Mouse (Mus musculus) megakaryocyte, embryonic 14.5 days (primary cell): Measurements from ENCODE around the gene Ahnak. TPM values are rescaled to one million over a fixed set of nuclear protein-coding genes. Genes with fewer than 3 reads are reported as not detected.

Source experiments
- H3K27me3 ChIP-seq: replicated peaks from 2 replicates; pipeline ENCODE3; 2012; ENCODE audit warnings: inconsistent platforms
- H3K36me3 ChIP-seq: replicated peaks from 2 replicates; pipeline ENCODE3; 2012; ENCODE audit warnings: low read length, inconsistent platforms, mixed read lengths
- H3K4me1 ChIP-seq: 2 replicates; pipeline ENCODE4 v1.6.1; 2012; ENCODE audit warnings: inconsistent platforms
- H3K4me3 ChIP-seq: replicated peaks from 2 replicates; pipeline ENCODE3; 2012; ENCODE audit warnings: moderate library complexity, mild to moderate bottlenecking, inconsistent platforms
- H3K9me3 ChIP-seq: 2 replicates; pipeline ENCODE4 v1.6.1; 2012; ENCODE audit warnings: inconsistent platforms
- FLI1 ChIP-seq: IDR thresholded peaks from 2 replicates; pipeline ENCODE4 v1.6.1; 2012; ENCODE audit warnings: low read length, inconsistent platforms, mixed read lengths
- GATA1 ChIP-seq: IDR thresholded peaks from 3 replicates; pipeline ENCODE4 v1.6.1; 2012; ENCODE audit warnings: mixed read lengths, low read length, inconsistent platforms, borderline replicate concordance
- polyA plus RNA-seq: library from polyadenylated mRNA; stranded (reverse); fragments of >175 nt; gene quantifications from 2 replicates; pipeline ENCODE4 v1.2.3, GENCODE M21; 2012; ENCODE audit warnings: low replicate concordance; ENCODE audit not compliant: insufficient read depth

The Ahnak gene
- polyA plus RNA-seq, 1 experiment = 28.7 TPM

DNA sequence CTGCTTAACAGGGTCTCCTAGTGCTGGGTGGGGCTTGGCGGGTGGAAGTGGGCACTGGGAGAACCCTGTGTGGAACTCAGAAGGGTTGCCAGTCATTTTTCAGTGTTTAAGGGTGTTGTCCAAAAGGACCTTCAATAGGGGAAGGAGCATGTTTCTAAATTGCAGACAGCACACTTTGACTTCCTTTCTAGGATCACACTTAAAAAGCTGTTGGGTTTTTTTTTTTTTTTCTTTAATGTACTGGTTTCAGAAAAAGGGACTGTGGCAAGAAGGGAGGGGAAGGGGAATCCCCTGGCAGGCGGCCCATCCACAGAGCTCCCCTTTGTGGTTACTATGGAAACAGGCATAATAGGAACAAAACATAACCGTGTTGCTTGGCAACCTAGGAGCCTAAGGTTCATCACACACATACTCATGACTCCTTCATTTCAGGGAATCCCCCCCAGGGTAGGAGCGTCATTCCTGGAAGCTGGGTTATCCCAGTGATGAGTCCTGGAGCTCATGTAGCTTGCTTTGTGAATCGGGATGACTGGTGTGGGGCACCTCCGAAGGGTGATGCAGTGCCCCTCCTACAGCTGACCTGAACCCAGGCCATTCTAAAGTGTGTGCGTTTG lies 4.7 kb upstream of the Ahnak start:
- Histone ChIP-seq H3K9me3 (no peaks in the 10 kb centered on the region), H3K4me1 (peaks cover 74% of the 10 kb centered on the region), H3K36me3 (peaks cover 17% of the 10 kb centered on the region), H3K27me3 (peaks cover 36% of the 10 kb centered on the region), H3K4me3 (no peak overlapping the region)
- TF ChIP-seq FLI1 (no peak), GATA1 (no peak)

DNA sequence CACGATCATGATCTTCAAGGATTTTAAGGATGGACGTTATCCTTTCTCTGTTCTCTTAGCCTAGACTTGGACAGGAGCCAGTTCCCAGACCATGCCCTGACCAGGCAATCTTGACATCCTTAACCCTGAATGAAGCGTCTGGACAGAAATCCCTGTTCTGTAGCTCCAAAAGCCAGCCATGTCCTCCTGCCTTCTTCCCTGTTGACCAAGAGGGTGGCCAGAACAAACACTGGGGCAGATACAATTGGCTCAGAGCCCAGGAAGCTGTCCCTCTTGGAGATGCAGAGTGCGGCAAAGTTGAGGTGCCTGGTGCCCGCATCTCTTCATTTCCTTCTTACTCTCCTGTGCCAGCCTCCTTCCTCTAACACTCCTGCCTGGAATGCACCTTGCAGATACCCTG lies 3.2 kb upstream of the Ahnak start:
- Histone ChIP-seq H3K36me3 (peaks cover 2% of the 10 kb centered on the region), H3K4me1 (peaks cover 75% of the 10 kb centered on the region), H3K9me3 (no peaks in the 10 kb centered on the region), H3K27me3 (peaks cover 50% of the 10 kb centered on the region), H3K4me3 (no peak overlapping the region)
- no peak for TF ChIP-seq GATA1
- TF ChIP-seq FLI1 = no peak

DNA sequence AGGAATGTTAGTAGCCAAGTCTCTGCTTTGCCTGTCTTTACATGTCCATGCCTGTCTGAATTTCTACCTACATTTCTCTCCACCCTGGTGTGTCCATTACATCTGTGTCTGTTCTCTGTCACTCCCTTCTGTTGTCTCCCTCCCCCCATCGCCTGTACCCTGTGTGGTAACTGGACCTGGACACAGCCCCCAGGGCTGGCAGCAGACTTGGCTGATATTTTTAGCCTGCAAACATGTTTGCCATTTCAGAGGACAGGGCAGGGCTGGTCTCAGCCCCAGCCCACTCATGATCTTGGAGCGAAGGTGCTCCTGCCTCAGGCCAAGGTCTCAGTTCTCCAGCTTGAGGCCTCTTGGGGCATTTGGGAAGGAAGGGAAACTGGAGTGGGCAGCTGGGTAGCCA lies 1.3 kb upstream of the Ahnak start:
- TF ChIP-seq FLI1 = no peak
- no peak for TF ChIP-seq GATA1
- H3K4me1 ChIP-seq = peaks cover 61% of the 10 kb centered on the region
- H3K27me3 ChIP-seq = peaks cover 59% of the 10 kb centered on the region

DNA sequence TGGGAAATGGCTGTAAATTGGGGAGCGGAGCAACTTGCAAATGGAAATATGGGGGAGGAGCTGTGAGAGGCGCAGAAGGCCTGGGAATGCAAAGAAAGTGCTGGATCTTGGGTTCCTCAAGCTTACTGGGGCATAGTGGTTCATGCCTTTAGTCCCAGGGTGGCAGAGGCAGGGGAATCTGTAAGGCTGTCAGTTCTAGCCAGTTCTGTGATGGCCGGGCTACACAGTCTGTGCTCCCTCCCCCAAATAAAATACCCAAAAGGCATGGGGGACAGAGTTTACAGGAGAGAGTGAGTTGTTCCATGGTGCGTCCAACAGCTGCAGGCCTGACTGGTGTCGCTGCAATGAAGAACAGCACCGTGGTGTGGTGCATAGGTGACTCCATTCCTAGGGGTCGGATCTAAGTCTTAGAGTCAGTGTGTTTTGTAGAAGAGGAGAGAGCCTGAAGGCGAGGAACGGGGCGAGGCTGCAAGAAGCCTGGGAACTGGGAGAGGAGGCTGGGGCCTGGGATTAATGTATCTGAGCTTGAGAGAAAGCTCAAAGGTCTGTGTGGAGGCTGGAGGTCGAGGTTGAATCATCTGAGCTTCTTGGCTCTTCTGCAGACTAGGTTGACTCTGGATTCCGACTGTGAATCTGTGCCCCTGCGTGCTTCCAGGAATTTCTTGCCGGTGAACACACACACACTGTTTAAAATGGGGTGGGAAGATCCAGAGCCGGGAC lies 578 bp upstream of the Ahnak start:
- peak overlapping the region; percentile 93 for H3K4me3 ChIP-seq
- H3K9me3 ChIP-seq = no peaks in the 10 kb centered on the region
- H3K36me3 ChIP-seq = no peaks in the 10 kb centered on the region
- peaks cover 59% of the 10 kb centered on the region for H3K27me3 ChIP-seq
- peaks cover 61% of the 10 kb centered on the region for H3K4me1 ChIP-seq
- TF ChIP-seq FLI1 (no peak), GATA1 (no peak)

More for the DNA sequence above, 1.3 kb upstream of the Ahnak start:
- no peaks in the 10 kb centered on the region for H3K36me3 ChIP-seq
- no peaks in the 10 kb centered on the region for H3K9me3 ChIP-seq
- no peak overlapping the region for H3K4me3 ChIP-seq

DNA sequence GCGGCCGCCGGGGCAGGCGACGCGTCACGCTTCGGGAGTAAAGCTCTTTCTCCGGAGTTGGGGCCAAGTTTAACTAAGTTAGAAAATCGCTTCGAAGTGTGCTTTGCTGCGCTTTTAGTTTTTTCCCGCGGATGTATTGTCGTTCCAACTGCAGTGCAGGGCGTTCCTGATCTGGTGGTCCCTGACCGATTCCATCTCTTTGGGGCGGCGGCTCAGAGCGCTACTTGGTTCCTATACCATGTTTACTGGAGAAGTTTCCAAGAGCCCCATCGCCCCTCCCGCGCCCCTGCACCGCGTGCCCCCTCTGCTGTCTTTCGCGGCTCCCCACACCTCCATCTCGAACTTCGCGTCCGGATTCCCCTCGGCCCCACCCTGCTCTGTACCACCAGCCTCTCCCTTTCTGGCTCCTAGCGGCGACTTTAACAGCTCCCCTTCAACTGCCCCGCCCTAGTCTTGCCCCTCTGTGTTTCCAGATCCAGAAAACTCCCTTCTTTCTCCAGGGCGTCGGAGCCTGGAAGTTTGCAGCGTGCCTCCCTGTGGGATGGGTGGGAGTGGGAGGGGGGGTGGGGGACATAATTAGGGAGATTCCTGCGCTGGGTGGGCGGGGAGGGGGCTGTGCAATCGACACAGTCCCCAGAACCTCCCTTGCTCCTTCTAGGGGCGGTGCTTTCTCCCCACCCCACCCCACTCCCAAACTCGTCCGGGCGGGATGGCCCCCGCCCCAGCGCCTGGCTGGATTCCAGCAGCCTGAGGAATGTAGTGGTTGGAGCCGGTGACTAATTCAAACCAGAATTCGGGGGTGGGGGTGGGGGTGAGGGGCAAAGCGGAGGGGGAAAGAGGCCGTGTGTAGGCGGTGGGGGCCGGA lies 715 bp downstream of the Ahnak start:
- H3K27me3 ChIP-seq = peaks cover 59% of the 10 kb centered on the region
- no peak for TF ChIP-seq GATA1
- TF ChIP-seq FLI1 = no peak
- H3K4me1 ChIP-seq = peaks cover 48% of the 10 kb centered on the region

DNA sequence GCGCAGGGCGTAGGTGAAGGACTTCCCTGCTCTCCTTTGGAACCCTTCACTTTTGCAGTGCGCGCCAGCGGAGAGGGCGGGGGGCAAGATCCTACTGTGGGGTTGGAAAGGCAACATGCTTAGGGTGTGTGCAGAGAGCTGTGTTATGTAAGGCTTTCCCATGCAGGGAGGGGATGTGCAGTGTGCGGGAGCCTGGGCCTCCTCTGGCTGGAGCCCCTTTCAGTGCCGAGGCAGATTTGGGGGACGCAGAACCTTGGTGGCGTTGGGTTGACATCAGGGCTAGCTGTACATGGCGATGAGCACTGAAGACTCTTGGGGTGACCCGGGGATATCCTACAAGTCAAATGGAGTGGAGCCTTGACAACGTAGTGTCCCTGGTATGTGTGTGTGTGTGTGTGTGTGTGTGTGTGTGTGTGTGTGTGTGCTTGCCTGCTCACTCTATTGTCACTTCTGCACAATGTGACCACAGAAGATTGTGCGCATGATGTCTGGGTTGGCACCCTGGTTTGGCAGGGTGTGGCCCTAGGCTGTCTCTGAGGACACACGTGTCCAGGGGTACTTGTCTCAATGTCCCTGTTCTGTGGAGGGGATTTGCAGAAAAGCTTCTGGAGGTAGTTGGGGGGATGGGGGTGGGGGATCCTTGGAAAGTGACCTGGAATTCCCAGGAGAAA lies 1.5 kb downstream of the Ahnak start:
- peaks cover 57% of the 10 kb centered on the region for H3K27me3 ChIP-seq
- H3K9me3 ChIP-seq = no peaks in the 10 kb centered on the region
- no peaks in the 10 kb centered on the region for H3K36me3 ChIP-seq
- peak overlapping the region; percentile 88 for H3K4me3 ChIP-seq
- TF ChIP-seq FLI1 (no peak), GATA1 (no peak)
- peaks cover 44% of the 10 kb centered on the region for H3K4me1 ChIP-seq

More for the DNA sequence above, 715 bp downstream of the Ahnak start:
- peak overlapping the region; percentile 93 for H3K4me3 ChIP-seq
- no peaks in the 10 kb centered on the region for H3K36me3 ChIP-seq
- no peaks in the 10 kb centered on the region for H3K9me3 ChIP-seq

DNA sequence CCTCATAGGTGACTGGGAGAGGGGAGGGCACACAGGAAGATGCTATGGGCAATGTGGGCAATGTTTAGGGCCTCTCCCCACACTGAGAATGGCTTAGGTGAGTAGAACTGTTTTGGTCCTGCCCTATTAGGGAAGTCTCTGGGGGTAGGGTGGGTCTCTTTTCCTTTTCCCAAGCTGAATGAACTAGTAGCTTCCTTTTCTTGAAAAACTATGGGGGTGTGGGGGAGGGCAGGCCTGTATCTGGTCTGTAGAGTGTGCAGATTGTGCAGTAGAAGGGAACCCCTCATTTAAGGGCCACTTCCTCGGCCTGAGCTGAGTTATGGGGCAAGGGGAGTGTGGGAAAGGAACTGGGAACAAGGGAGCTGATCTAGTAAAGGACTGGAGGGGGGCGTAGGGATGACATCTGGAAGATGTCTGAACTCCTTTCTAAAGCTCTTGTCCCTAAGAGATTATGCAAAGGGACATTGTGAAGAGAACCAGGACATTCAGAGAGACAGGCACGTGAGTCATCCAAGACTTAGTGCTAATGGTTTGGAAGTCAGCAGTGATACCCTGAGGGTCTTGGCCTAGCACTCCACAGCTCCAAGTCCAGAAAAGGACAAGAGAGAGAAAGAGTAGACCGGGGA lies 2.3 kb downstream of the Ahnak start:
- no peaks in the 10 kb centered on the region for H3K9me3 ChIP-seq
- no peaks in the 10 kb centered on the region for H3K36me3 ChIP-seq
- peak overlapping the region; percentile 72 for H3K4me3 ChIP-seq
- peaks cover 50% of the 10 kb centered on the region for H3K27me3 ChIP-seq
- H3K4me1 ChIP-seq = peaks cover 44% of the 10 kb centered on the region
- TF ChIP-seq GATA1 (no peak), FLI1 (no peak)

DNA sequence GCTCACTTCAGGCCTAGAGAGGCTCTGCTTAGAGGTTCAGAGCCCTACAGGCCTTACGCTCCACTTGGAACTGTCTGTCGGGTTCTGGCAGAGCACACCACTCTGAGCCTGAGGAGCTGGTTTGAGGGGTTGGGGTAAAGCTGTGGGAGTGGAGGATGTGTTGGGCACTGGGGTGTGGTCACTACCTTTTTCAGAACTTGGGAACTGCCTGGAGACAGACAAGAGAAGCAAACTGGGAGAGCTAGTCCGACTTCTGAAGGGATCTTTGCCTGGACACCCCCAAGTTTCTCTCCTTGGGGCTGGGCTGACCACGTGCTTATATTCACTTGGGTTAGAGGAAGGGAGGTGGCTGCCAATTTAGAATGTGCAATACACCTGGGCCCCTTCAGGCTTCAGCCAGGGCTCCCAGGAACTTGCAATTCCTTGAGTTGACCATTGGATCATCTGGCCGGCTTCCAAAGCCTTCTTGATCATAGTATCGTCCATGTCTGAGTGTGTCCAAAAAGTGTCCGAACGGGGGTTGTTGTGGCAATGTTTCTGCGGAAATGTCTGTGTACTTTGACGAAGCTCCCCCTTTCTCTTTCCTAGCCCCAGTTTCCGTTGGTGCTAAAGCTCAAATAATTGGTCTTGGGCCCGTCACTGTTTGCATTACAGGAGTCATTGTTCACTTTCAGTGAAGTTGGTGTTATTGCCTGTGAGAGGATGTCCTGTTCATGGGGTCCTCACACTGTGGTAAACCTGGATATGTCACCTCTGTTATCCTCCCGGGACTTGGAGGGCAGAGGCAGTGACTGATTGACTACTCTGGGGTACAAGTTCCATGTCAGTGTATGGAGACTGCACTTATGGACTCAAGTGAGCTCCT lies 3.0 kb downstream of the Ahnak start:
- no peaks in the 10 kb centered on the region for H3K9me3 ChIP-seq
- TF ChIP-seq GATA1 (no peak), FLI1 (no peak)
- peak overlapping the region; percentile 81 for H3K4me3 ChIP-seq
- peaks cover 45% of the 10 kb centered on the region for H3K27me3 ChIP-seq
- H3K36me3 ChIP-seq = no peaks in the 10 kb centered on the region
- peaks cover 48% of the 10 kb centered on the region for H3K4me1 ChIP-seq
